Mouse (Mus musculus): ENCODE measurements around the gene Met.

The Met gene

GRCm38 (mm10) chr6:17492062-17492461, 28.5 kb downstream of the Met start:
- no peak for DNase-seq

GRCm38 (mm10) chr6:17495413-17495812, 31.8 kb downstream of the Met start:
- no peak for DNase-seq

GRCm38 (mm10) chr6:17497366-17497765, 33.8 kb downstream of the Met start:
- DNase-seq: no peak

GRCm38 (mm10) chr6:17498801-17499200, 35.2 kb downstream of the Met start:
- DNase-seq: no peak

GRCm38 (mm10) chr6:17501440-17501839, 37.8 kb downstream of the Met start:
- no peak for DNase-seq

- DNase-seq: no peak
These were observed 38.7 kb downstream of the Met start for GRCm38 (mm10) chr6:17502311-17502710.

- DNase-seq: no peak
These were observed 40.1 kb downstream of the Met start for GRCm38 (mm10) chr6:17503724-17504123.

- no peak for DNase-seq
These were observed 41.9 kb downstream of the Met start for GRCm38 (mm10) chr6:17505530-17505929.

GRCm38 (mm10) chr6:17506831-17507230, 43.2 kb downstream of the Met start:
- DNase-seq: no peak

- DNase-seq: no peak
These were observed 44.6 kb downstream of the Met start for GRCm38 (mm10) chr6:17508184-17508583.

- DNase-seq: no peak
These were observed 45.2 kb downstream of the Met start for GRCm38 (mm10) chr6:17508604-17509372.

GRCm38 (mm10) chr6:17513381-17513780, 49.8 kb downstream of the Met start:
- no peak for DNase-seq

- DNase-seq: no peak
These were observed 52.3 kb downstream of the Met start for GRCm38 (mm10) chr6:17515775-17516460.

- DNase-seq: no peak
These were observed 58.5 kb downstream of the Met start for GRCm38 (mm10) chr6:17521901-17522717.

GRCm38 (mm10) chr6:17522917-17523316, 59.3 kb downstream of the Met start:
- no peak for DNase-seq

GRCm38 (mm10) chr6:17529490-17530269, 66.1 kb downstream of the Met start:
- DNase-seq: no peak

GRCm38 (mm10) chr6:17541615-17542014, 78.0 kb downstream of the Met start:
- no peak for DNase-seq

GRCm38 (mm10) chr6:17542383-17542782, 78.8 kb downstream of the Met start:
- no peak for DNase-seq

- DNase-seq: no peak
These were observed 81.9 kb downstream of the Met start for GRCm38 (mm10) chr6:17545480-17545879.

- DNase-seq: no peak
These were observed 82.7 kb downstream of the Met start for GRCm38 (mm10) chr6:17546341-17546740.

- no peak for DNase-seq
These were observed 83.2 kb downstream of the Met start for GRCm38 (mm10) chr6:17546825-17547224.

GRCm38 (mm10) chr6:17548786-17549185, 85.2 kb downstream of the Met start:
- no peak for DNase-seq

GRCm38 (mm10) chr6:17549645-17550044, 86.0 kb downstream of the Met start:
- DNase-seq: no peak

Data from thymus, adult 18-20 months (tissue).